Mouse (Mus musculus) olfactory bulb, adult 2 months (tissue): Measurements from ENCODE around the gene Cntn5.

Source experiments
- CTCF ChIP-seq: fragments of 200-500 bp; IDR thresholded peaks from 2 replicates; pipeline ENCODE4 v1.5.1; 2012; ENCODE audit warnings: low read depth, mild to moderate bottlenecking, low read length, moderate library complexity; ENCODE audit not compliant: insufficient read depth
- POLR2A ChIP-seq: fragments of 200-500 bp; IDR thresholded peaks from 2 replicates; pipeline ENCODE4 v1.6.1; 2012; ENCODE audit warnings: mild to moderate bottlenecking, low read depth, low read length, moderate library complexity; ENCODE audit not compliant: insufficient read depth

DNA sequence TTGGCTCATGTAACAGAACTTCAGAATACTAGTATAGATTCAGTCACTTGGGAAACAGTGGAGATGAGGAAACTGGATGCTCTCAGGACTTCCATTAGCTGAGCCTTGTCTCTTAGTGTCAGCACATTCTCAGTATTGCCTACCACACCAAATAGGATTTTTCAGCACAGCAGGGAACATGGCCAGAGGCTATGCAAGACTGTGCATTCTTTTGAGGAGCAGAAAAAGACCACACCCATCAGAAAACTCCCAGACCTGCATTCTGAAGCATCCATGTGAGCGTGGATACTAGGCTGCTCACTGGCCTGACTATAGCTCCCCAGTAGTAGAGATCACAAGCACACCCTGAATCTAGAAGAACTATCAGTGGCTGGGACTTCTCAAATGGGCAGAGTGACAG is 564.9 kb downstream of the Cntn5 start:
- TF ChIP-seq CTCF = no peak
- no peak for TF ChIP-seq POLR2A
